Mouse (Mus musculus): ENCODE measurements around the gene Sgpp1. TPM values are rescaled to one million over a fixed set of nuclear protein-coding genes. Genes with fewer than 3 reads are reported as not detected.

Gene Sgpp1
- polyA plus RNA-seq, 1 experiment from 2014 or later, result 13.8 TPM

- Histone ChIP-seq H3K9ac (replicated peaks; ENCODE audit: low read length) (no peak overlapping the region), H3K27me3 (ENCODE audit: control insufficient read depth, insufficient read depth, low read length) (no peaks in the 10 kb centered on the region), H3K27ac (replicated peaks; ENCODE audit: low read depth, low read length) (no peak overlapping the region), H3K4me3 (ENCODE audit: low read depth, low read length) (no peak overlapping the region), H3K4me1 (ENCODE audit: control insufficient read depth, insufficient read depth, low read length) (no peaks in the 10 kb centered on the region), H3K4me2 (ENCODE audit: low read depth, low read length) (no peak overlapping the region), H3K9me3 (replicated peaks; ENCODE audit: control insufficient read depth, low read length) (no peaks in the 10 kb centered on the region), H3K36me3 (replicated peaks; ENCODE audit: control insufficient read depth, insufficient read depth, low read depth, low read length) (no peaks in the 10 kb centered on the region)
- ATAC-seq (replicated peaks; ENCODE audit: insufficient number of reproducible peaks, low FRiP score, low TSS enrichment, low read depth) (no peak), DNase-seq (ENCODE audit: low spot score) (no peak)
Observed at GRCm38 (mm10) chr12:75666939-75667338, 68.6 kb downstream of the Sgpp1 start.

DNA sequence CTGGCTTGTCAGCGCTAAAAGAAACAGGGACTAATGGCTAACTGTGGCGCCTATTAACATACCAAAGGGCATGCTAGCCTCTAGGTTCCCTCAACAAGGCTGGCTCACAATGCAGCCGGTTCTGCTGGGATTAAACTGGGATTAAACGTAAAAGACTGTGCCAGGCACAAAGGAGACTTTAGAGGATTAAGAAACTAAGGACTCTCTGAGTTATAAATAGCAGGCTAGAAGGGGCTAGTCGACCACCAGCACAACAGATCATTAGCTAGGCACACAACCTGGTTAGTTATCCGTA lies 71.1 kb downstream of the Sgpp1 start:
- H3K27me3 ChIP-seq (ENCODE audit: control insufficient read depth, insufficient read depth, low read length), result no peaks in the 10 kb centered on the region
- H3K9me3 ChIP-seq (replicated peaks; ENCODE audit: control insufficient read depth, low read length), result no peaks in the 10 kb centered on the region
- H3K27ac ChIP-seq (replicated peaks; ENCODE audit: low read depth, low read length), result no peak overlapping the region
- DNase-seq (ENCODE audit: low spot score) (no peak), ATAC-seq (replicated peaks; ENCODE audit: insufficient number of reproducible peaks, low FRiP score, low TSS enrichment, low read depth) (no peak)
- no peak overlapping the region for H3K4me2 ChIP-seq (ENCODE audit: low read depth, low read length)
- H3K4me3 ChIP-seq (ENCODE audit: low read depth, low read length), result no peak overlapping the region
- H3K9ac ChIP-seq (replicated peaks; ENCODE audit: low read length), result no peak overlapping the region
- no peaks in the 10 kb centered on the region for H3K4me1 ChIP-seq (ENCODE audit: control insufficient read depth, insufficient read depth, low read length)
- WGBS, result 18% methylated on average over 6 of the region's 6 CpGs
- no peaks in the 10 kb centered on the region for H3K36me3 ChIP-seq (replicated peaks; ENCODE audit: control insufficient read depth, insufficient read depth, low read depth, low read length)

Other genes starting within 250 kb of the Sgpp1 start
- 18.7 TPM in 2 replicates for gene Ppp2r5e, start 139.5 kb downstream of the Sgpp1 start, polyA plus RNA-seq (2014; fragmentation: Nextera tagmentation; extraction: Ambion mirVana)
- gene Wdr89, start 66.2 kb downstream of the Sgpp1 start, polyA plus RNA-seq (2014; fragmentation: Nextera tagmentation; extraction: Ambion mirVana), result 12.1 and 13.9 TPM in 2 replicates
- 73.0 and 76.6 TPM in 2 replicates for gene Syne2, start 82.4 kb upstream of the Sgpp1 start, polyA plus RNA-seq (2014; fragmentation: Nextera tagmentation; extraction: Ambion mirVana)